Mouse (Mus musculus) C2C12 (cell line): ENCODE results near the gene Slc4a8. TPM values are rescaled to one million over a fixed set of nuclear protein-coding genes. Genes with fewer than 3 reads are reported as not detected.

Experiments
- H3K27me3 ChIP-seq: one replicate; pipeline ENCODE4 v1.6.1; 2011; ENCODE audit not compliant: control insufficient read depth, insufficient read depth, insufficient read length
- H3K36me3 ChIP-seq: one replicate; pipeline ENCODE4 v1.6.1; 2011; ENCODE audit not compliant: control insufficient read depth, insufficient read depth
- H3K4me3 ChIP-seq: one replicate; pipeline ENCODE4 v1.5.1; 2011; ENCODE audit warnings: mild to moderate bottlenecking, control low read depth; ENCODE audit not compliant: poor library complexity, insufficient read depth, severe bottlenecking
- H3K79me2 ChIP-seq: one replicate; pipeline ENCODE4 v1.6.1; 2011; ENCODE audit not compliant: control insufficient read depth, insufficient read depth
- H3K79me3 ChIP-seq: one replicate; pipeline ENCODE4 v1.6.1; 2011; ENCODE audit warnings: low read depth, control low read depth
- H3ac ChIP-seq: one replicate; pipeline ENCODE3; 2011; ENCODE audit warnings: low read depth; ENCODE audit not compliant: control insufficient read depth, insufficient read length
- CEBPB ChIP-seq: IDR thresholded peaks from one replicate; pipeline ENCODE4 v1.6.1; 2011; ENCODE audit warnings: low read depth, mild to moderate bottlenecking, control low read depth, moderate library complexity
- CTCF ChIP-seq: IDR thresholded peaks from one replicate; pipeline ENCODE4 v1.5.1; 2011; ENCODE audit not compliant: control insufficient read depth, insufficient read depth, insufficient read length
- FOSL1 ChIP-seq: IDR thresholded peaks from one replicate; pipeline ENCODE4 v1.8.0; 2011; ENCODE audit warnings: mild to moderate bottlenecking, low read length; ENCODE audit not compliant: poor library complexity, insufficient read depth, severe bottlenecking
- MAX ChIP-seq: IDR thresholded peaks from one replicate; pipeline ENCODE4 v1.6.1; 2011; ENCODE audit warnings: mild to moderate bottlenecking, control low read depth
- MYOD1 ChIP-seq: IDR thresholded peaks from one replicate; pipeline ENCODE4 v1.6.1; 2011; ENCODE audit warnings: low read depth; ENCODE audit not compliant: control insufficient read depth, insufficient read length
- MYOG ChIP-seq: IDR thresholded peaks from one replicate; pipeline ENCODE4 v1.6.1; 2011; ENCODE audit not compliant: control insufficient read depth, insufficient read length; ENCODE audit errors: extremely low read depth
- USF1 ChIP-seq: IDR thresholded peaks from one replicate; pipeline ENCODE4 v1.6.1; 2011; ENCODE audit warnings: low read depth, mild to moderate bottlenecking, control low read depth, moderate library complexity
- polyA plus RNA-seq: library from polyadenylated mRNA; unstranded; fragments of >200 nt; fragmentation: generic; extraction: Trizol; gene quantifications from one replicate; pipeline ENCODE4 v1.2.1, GENCODE M21; 2012; ENCODE audit warnings: missing spikeins

Gene Slc4a8
- polyA plus RNA-seq, 1 experiment: 11.9 TPM

- no peak overlapping the region for H3K4me3 ChIP-seq
- no peaks in the 10 kb centered on the region for H3K36me3 ChIP-seq
- no peak overlapping the region for H3ac ChIP-seq
- H3K79me3 ChIP-seq: no peaks in the 10 kb centered on the region
- H3K79me2 ChIP-seq: no peaks in the 10 kb centered on the region
- no peak for TF ChIP-seq MAX
- TF ChIP-seq USF1: no peak
- no peak for TF ChIP-seq MYOG
- TF ChIP-seq CTCF: no peak
- TF ChIP-seq CEBPB: no peak
- TF ChIP-seq MYOD1: no peak
- no peak for TF ChIP-seq FOSL1
- no peaks in the 10 kb centered on the region for H3K27me3 ChIP-seq
These were observed 14.9 kb upstream of the Slc4a8 start for GRCm38 (mm10) chr15:100746478-100747120.

GRCm38 (mm10) chr15:100747121-100747963, 14.2 kb upstream of the Slc4a8 start:
- Histone ChIP-seq H3K79me2 (no peaks in the 10 kb centered on the region), H3K36me3 (no peaks in the 10 kb centered on the region), H3K79me3 (no peaks in the 10 kb centered on the region), H3K4me3 (no peak overlapping the region), H3ac (no peak overlapping the region), H3K27me3 (no peaks in the 10 kb centered on the region)
- TF ChIP-seq MYOG (no peak), MYOD1 (no peak), FOSL1 (no peak), USF1 (no peak), MAX (no peak), CTCF (no peak), CEBPB (no peak)

GRCm38 (mm10) chr15:100748584-100748983, 13.0 kb upstream of the Slc4a8 start:
- H3K79me2 ChIP-seq: no peaks in the 10 kb centered on the region

GRCm38 (mm10) chr15:100749751-100750538, 11.6 kb upstream of the Slc4a8 start:
- Histone ChIP-seq H3K36me3 (no peaks in the 10 kb centered on the region), H3ac (no peak overlapping the region), H3K27me3 (no peaks in the 10 kb centered on the region), H3K79me3 (no peaks in the 10 kb centered on the region), H3K79me2 (no peaks in the 10 kb centered on the region), H3K4me3 (no peak overlapping the region)
- TF ChIP-seq FOSL1: no peak
- peak; percentile 55 for TF ChIP-seq CEBPB

More at GRCm38 (mm10) chr15:100748584-100748983, 13.0 kb upstream of the Slc4a8 start:
- no peaks in the 10 kb centered on the region for H3K27me3 ChIP-seq
- TF ChIP-seq USF1: no peak
- TF ChIP-seq CTCF: no peak
- no peak for TF ChIP-seq FOSL1
- TF ChIP-seq MAX: no peak
- TF ChIP-seq CEBPB: no peak
- TF ChIP-seq MYOG: no peak
- no peak for TF ChIP-seq MYOD1
- H3K79me3 ChIP-seq: no peaks in the 10 kb centered on the region
- no peak overlapping the region for H3ac ChIP-seq
- H3K4me3 ChIP-seq: no peak overlapping the region
- no peaks in the 10 kb centered on the region for H3K36me3 ChIP-seq

GRCm38 (mm10) chr15:100752439-100752838, 9.1 kb upstream of the Slc4a8 start:
- Histone ChIP-seq H3K36me3 (no peaks in the 10 kb centered on the region), H3K27me3 (no peaks in the 10 kb centered on the region), H3K79me3 (no peaks in the 10 kb centered on the region), H3K79me2 (no peaks in the 10 kb centered on the region), H3K4me3 (no peak overlapping the region), H3ac (no peak overlapping the region)
- TF ChIP-seq FOSL1: no peak
- TF ChIP-seq MYOD1: no peak
- TF ChIP-seq CTCF: no peak
- no peak for TF ChIP-seq USF1
- TF ChIP-seq CEBPB: no peak
- TF ChIP-seq MAX: no peak
- no peak for TF ChIP-seq MYOG
